Mouse (Mus musculus) lung, adult 2 months (tissue): ENCODE measurements around the gene Adamtsl1. TPM values are rescaled to one million over a fixed set of nuclear protein-coding genes. Genes with fewer than 3 reads are reported as not detected.

ENCODE experiments used
- DNase-seq: peaks from one replicate; pipeline ENCODE4 v3.0.0; 2022
- H3K4me1 ChIP-seq: fragments of 200-500 bp; 2 replicates; pipeline ENCODE4 v1.6.1; 2011; ENCODE audit warnings: low read length; ENCODE audit not compliant: control insufficient read depth, insufficient read depth
- H3K4me3 ChIP-seq: fragments of 200-500 bp; replicated peaks from 2 replicates; pipeline ENCODE3; 2011; ENCODE audit warnings: low read depth, mild to moderate bottlenecking, control low read depth, low read length; ENCODE audit errors: extremely low read depth
- CTCF ChIP-seq: fragments of 200-500 bp; IDR thresholded peaks from 2 replicates; pipeline ENCODE4 v1.5.1; 2011; ENCODE audit warnings: mild to moderate bottlenecking, low read length, control low read depth; ENCODE audit not compliant: insufficient read depth
- POLR2A ChIP-seq: fragments of 200-500 bp; IDR thresholded peaks from 2 replicates; pipeline ENCODE4 v1.6.1; 2011; ENCODE audit warnings: low read depth, mild to moderate bottlenecking, control low read depth, low read length, borderline replicate concordance; ENCODE audit errors: extremely low read depth
- WGBS: fragments of 180-500 bp; shearing (Covaris S2); methylation state at CpG from one replicate; pipeline ENCODE4 v1.1.7; 2018; 5-methylcytosine and 5-hydroxymethylcytosine counted together
- polyA plus RNA-seq: library from polyadenylated mRNA; depleted of rRNA; stranded (reverse); fragments of >200 nt; gene quantifications from 2 replicates; pipeline ENCODE4 v1.2.3, GENCODE M21; 2012

Adamtsl1 gene
- polyA plus RNA-seq, 1 experiment: 10.8 TPM

DNA sequence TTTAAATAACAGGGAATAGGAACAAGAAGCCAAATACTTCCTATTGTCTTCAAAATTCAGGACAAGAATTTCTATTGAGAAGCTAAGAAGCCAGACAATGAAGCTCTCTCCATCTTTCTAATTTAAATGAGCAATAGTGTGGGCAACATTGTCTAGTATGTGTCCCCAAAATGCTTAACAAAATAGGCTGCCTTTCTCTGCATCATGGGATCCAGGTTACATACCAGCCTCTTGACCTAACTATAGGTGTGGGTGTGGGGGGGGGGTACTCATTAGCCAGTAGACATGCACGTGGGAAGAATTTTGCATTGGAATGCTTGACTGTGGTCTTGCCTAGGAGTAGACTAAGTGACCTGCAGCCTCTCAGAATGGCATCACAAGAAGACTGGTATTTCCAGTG is 305.9 kb downstream of the Adamtsl1 start:
- H3K4me3 ChIP-seq: no peak overlapping the region
- WGBS: 17% methylated on average over 1 of the region's 1 CpGs
- H3K4me1 ChIP-seq: no peaks in the 10 kb centered on the region
- no peak for TF ChIP-seq POLR2A
- no peak for TF ChIP-seq CTCF
- DNase-seq: no peak

DNA sequence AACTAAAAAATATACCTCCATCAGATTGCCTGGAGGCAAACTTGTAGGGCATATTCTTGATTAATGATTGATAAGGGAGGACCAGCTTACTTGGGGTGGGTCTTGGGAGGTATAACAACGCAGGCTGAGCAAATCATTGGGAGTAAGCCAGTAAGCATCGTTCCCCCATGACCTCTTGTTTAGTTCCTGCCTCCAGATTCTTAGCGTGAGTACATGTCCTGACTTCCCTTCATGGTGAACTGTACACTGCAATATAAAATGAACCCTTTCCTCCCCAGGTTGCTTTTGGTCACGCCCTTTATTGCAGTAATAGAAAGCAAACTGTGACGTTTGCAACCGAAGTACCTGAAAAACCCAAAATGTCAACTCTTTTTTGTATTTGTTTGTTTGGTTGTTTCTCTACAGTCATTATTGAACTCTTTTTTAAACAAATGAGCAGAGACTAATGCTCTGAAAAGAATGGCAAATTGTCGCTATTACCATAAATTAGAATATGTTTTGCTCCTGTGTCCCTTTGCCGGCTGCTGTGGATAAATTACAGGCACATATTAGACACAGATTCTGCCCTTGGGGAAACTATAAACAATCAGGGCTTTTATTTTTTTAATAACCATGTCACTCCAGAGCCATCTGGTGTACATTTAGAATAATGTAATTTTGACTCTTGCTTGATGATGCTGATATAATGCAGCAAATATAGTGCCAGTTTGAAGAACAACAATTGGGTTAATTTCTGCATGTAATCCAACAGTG is 310.2 kb downstream of the Adamtsl1 start:
- WGBS: 67% methylated on average over 8 of the region's 8 CpGs
- H3K4me1 ChIP-seq: no peaks in the 10 kb centered on the region
- no peak overlapping the region for H3K4me3 ChIP-seq
- TF ChIP-seq POLR2A: no peak
- no peak for DNase-seq

DNA sequence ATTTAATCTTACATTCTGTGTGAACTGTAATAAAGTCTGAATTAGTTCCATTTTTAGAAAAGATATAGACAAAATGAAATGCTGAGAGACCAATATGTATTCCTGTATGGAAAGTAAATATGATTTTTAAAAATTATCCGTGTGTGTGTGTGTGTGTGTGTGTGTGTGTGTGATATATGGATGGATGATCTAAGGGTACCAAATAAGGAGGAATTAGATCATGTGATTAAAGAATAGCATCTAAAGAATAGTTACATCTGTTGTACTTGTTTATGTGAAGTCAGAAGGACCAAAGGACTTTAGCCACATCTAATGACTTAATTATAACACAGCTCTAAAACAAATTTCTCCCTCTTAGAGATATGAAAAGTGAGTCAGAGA is 310.7 kb downstream of the Adamtsl1 start:
- Histone ChIP-seq H3K4me1 (no peaks in the 10 kb centered on the region), H3K4me3 (no peak overlapping the region)
- DNase-seq: no peak
- TF ChIP-seq CTCF (no peak), POLR2A (no peak)
- 65% methylated on average over 1 of the region's 1 CpGs for WGBS

DNA sequence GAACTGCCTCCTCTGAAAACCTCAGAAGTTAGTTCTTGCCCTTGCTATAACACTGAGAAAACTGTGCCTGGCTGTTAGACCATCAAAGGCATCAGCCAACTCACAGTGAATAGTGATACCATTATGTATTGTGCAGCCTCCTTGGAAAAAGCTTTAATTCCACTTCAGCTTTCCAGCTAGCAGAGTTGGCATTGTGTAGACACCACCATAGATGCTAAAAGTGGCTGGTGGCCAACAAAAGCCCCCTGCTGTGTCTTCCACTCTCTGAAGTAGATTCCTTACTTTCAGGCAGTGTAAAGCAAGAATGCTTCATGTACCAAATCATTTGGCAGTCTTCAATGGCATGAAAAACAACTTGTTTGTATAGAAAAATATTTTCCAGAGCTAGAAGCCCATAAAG is 323.1 kb downstream of the Adamtsl1 start:
- Histone ChIP-seq H3K4me3 (no peak overlapping the region), H3K4me1 (no peaks in the 10 kb centered on the region)
- no peak for DNase-seq
- TF ChIP-seq POLR2A: no peak

DNA sequence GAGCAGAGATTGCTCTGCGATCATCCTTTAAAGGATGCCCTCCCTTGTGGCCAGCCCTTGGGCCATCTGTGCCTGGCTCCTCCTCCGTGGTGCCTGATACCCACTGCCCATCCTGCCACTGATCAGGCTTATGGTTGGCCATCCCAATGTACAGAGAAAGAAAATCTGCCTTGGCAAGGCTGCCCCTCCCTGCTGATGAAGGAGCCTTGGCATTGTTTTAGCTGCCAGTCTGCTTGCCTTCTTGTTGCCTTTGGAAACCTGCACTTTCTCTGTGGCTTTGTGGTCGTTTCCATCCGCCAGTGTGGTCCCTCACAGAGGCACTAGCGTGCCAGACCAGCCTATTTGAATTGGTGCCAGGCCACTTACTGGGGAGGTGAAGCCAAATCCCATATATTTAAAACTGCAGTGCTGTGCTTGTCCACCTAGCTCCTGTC is 323.6 kb downstream of the Adamtsl1 start:
- 52% methylated on average over 5 of the region's 5 CpGs for WGBS
- DNase-seq: no peak
- H3K4me3 ChIP-seq: no peak overlapping the region
- no peak for TF ChIP-seq CTCF
- no peak for TF ChIP-seq POLR2A
- no peaks in the 10 kb centered on the region for H3K4me1 ChIP-seq

DNA sequence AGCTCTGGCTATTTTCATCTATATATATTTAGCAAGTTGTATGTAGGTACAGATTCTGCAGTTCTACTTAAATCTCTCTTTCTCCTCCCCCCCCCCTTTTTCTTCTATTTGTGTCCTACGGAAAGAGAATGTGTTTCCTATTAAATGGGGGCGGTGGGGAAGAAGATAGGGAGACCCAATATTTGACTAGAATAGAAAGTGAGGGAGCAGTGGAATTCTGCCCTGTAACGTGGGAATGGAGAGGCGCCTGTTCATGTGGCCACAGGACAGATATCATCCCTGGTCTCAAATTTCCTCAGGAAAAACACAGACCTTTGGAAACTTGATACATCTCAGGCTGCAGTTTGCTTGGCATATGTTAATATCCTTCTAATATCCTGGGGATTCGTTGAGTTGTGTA is 324.1 kb downstream of the Adamtsl1 start:
- Histone ChIP-seq H3K4me1 (no peaks in the 10 kb centered on the region), H3K4me3 (no peak overlapping the region)
- 48% methylated on average over 5 of the region's 5 CpGs for WGBS
- TF ChIP-seq POLR2A (no peak), CTCF (no peak)
- DNase-seq: no peak

DNA sequence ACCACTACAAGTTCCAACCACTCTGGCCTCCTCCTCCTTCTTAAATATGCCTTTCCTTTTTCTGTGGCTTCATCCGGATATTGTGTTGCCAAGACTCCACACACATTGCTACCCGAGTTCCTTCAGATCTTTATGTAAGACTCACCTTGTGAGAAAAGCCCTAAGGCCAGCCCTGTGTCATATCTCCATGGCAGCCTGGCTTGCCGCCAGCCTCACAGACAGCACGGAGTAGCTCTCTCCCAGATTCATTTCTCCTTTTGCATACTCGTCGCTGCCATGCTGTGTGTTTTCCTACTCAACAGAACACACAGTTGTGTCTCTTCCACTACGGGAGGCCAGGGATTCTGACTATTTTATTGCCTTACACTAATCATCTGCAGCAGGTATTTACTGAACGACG is 328.1 kb downstream of the Adamtsl1 start:
- Histone ChIP-seq H3K4me3 (no peak overlapping the region), H3K4me1 (no peaks in the 10 kb centered on the region)
- no peak for DNase-seq
- WGBS: 69% methylated on average over 9 of the region's 9 CpGs
- TF ChIP-seq CTCF: no peak
- no peak for TF ChIP-seq POLR2A

DNA sequence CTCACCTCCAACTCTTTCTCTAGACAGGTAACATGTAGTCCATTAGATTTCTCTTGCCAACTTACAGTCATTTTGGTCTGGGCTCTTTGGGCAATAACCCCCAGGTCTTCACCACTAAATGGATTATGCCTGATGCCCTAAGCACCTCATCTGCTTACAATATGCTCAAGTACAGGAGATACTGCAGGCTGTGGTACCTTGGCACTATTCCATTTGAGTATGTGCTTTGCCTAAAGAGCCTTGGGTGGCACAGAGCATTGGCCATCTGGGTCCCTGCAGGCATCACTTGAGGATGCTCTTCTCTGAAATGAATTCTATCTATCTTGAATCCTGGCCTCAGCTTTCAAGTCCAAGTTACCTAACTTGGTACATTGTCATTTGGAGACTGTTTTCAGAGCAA is 330.4 kb downstream of the Adamtsl1 start:
- no peak for DNase-seq
- H3K4me3 ChIP-seq: no peak overlapping the region
- no peaks in the 10 kb centered on the region for H3K4me1 ChIP-seq
- TF ChIP-seq CTCF (no peak), POLR2A (no peak)

DNA sequence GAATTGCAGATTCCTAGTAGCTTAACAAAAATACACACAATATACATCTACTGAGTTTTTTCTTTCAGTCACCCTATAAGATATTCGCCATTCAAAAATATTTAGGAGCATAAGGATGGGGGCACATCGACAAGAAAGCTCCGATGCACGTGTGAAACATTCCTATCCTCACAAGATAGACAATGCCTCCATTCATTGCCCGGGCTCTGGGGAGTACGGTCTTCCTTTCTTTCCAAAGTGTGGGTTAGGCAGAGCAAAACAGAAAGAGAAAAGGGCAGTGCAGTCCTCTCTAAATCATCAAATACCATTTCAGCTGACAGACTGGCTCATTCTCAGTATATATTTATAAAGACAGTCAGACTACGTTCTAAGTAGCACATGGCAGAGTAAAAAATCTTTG is 332.0 kb downstream of the Adamtsl1 start:
- Histone ChIP-seq H3K4me1 (no peaks in the 10 kb centered on the region), H3K4me3 (no peak overlapping the region)
- DNase-seq: no peak
- WGBS: 57% methylated on average over 7 of the region's 7 CpGs
- no peak for TF ChIP-seq CTCF
- TF ChIP-seq POLR2A: no peak

DNA sequence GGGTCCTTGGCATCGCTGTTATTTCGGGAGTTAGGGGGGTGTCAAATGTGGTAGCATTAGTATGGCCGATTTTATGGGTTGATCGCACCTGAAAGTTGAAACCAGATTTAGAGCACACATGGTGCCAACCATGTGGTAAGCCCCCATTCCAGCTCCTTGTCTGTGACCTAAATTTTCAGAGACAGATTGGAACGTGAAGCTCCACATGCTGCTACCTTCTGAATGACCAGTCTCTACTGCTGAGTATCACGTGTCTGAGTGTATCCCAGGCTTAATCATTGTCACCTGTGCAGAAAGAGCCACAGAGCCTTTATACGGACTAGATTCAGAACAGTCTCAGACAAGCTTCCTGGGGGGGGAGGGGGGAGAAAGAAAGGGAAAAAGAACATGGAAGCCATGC is 339.4 kb downstream of the Adamtsl1 start:
- 84% methylated on average over 7 of the region's 7 CpGs for WGBS
- H3K4me1 ChIP-seq: no peaks in the 10 kb centered on the region
- TF ChIP-seq POLR2A (no peak), CTCF (no peak)
- H3K4me3 ChIP-seq: no peak overlapping the region
- no peak for DNase-seq
